Mouse (Mus musculus) MEL (cell line): Measurements from ENCODE around the gene Pxylp1. TPM values are rescaled to one million over a fixed set of nuclear protein-coding genes. Genes with fewer than 3 reads are reported as not detected.

ENCODE experiments used
- DNase-seq: peaks from one replicate; pipeline ENCODE4 v3.0.0; 2011; ENCODE audit warnings: low read depth, low spot score
- H3K27ac ChIP-seq: 2 replicates; pipeline ENCODE4 v1.5.1; 2012; ENCODE audit warnings: low read depth, mild to moderate bottlenecking, control low read depth, low read length, moderate library complexity; ENCODE audit not compliant: control insufficient read depth
- H3K27me3 ChIP-seq, 2 experiments: fragments of 150-350 bp in 1 of 2; sonication (generic) in 1 of 2; 2 replicates each; pipeline ENCODE4 v1.6.1; 2012; ENCODE audit warnings: low read length in 2 of 2, mild to moderate bottlenecking in 2 of 2, improper control_type of control experiment in 1 of 2, moderate library complexity in 1 of 2; ENCODE audit not compliant: insufficient read depth in 2 of 2, control insufficient read depth in 1 of 2
- H3K36me3 ChIP-seq, 2 experiments: 2 replicates each; pipeline ENCODE4 v1.6.1; 2012 to 2014; ENCODE audit warnings: low read length in 2 of 2, improper control_type of control experiment in 1 of 2, inconsistent platforms in 1 of 2, mild to moderate bottlenecking in 1 of 2; ENCODE audit not compliant: insufficient read depth in 2 of 2, control insufficient read depth in 1 of 2
- H3K4me1 ChIP-seq, 2 experiments: fragments of 150-350 bp in 1 of 2; sonication (generic) in 1 of 2; 2 replicates each; pipeline ENCODE4 v1.6.1; 2012; ENCODE audit warnings: low read length in 2 of 2, improper control_type of control experiment in 1 of 2, mild to moderate bottlenecking in 1 of 2; ENCODE audit not compliant: insufficient read depth in 2 of 2, control insufficient read depth in 1 of 2
- H3K4me3 ChIP-seq, 2 experiments: fragments of 150-350 bp in 1 of 2; sonication (generic) in 1 of 2; 2 replicates each; pipeline ENCODE4 v1.5.1; 2012; ENCODE audit warnings: low read depth in 2 of 2, low read length in 2 of 2, mild to moderate bottlenecking in 2 of 2, moderate library complexity in 2 of 2, control low read depth in 1 of 2, improper control_type of control experiment in 1 of 2; ENCODE audit not compliant: control insufficient read depth in 1 of 2, insufficient read depth in 1 of 2
- H3K79me2 ChIP-seq: 2 replicates; pipeline ENCODE4 v1.6.1; 2012; ENCODE audit warnings: mild to moderate bottlenecking, low read length, moderate library complexity; ENCODE audit not compliant: control insufficient read depth, poor library complexity, insufficient read depth
- H3K9ac ChIP-seq: 2 replicates; pipeline ENCODE4 v1.6.1; 2012; ENCODE audit warnings: low read depth, mild to moderate bottlenecking, control low read depth, low read length, moderate library complexity; ENCODE audit not compliant: control insufficient read depth, poor library complexity, severe bottlenecking
- H3K9me3 ChIP-seq: fragments of 150-350 bp; sonication (generic); replicated peaks from 2 replicates; pipeline ENCODE4 v1.6.1; 2012; ENCODE audit warnings: mild to moderate bottlenecking, low read length, improper control_type of control experiment, moderate library complexity; ENCODE audit not compliant: insufficient read depth
- BHLHE40 ChIP-seq: IDR thresholded peaks from 2 replicates; pipeline ENCODE4 v1.6.1; 2012; ENCODE audit warnings: low read depth, mild to moderate bottlenecking, inconsistent platforms, low read length, improper control_type of control experiment, borderline replicate concordance
- CHD1 ChIP-seq: IDR thresholded peaks from 2 replicates; pipeline ENCODE4 v1.6.1; 2012; ENCODE audit warnings: low read depth, mild to moderate bottlenecking, inconsistent platforms, low read length, improper control_type of control experiment
- CHD2 ChIP-seq: IDR thresholded peaks from 2 replicates; pipeline ENCODE4 v1.6.1; 2011; ENCODE audit warnings: low read length, improper control_type of control experiment
- CTCF ChIP-seq, 3 experiments: IDR thresholded peaks in 2 of 3; conservative IDR thresholded peaks in 1 of 3; 2 replicates each; pipeline ENCODE4 v1.5.1; 2011 to 2012; ENCODE audit warnings: low read length in 3 of 3, low read depth in 2 of 3, mild to moderate bottlenecking in 2 of 3, improper control_type of control experiment in 1 of 3, inconsistent platforms in 1 of 3, mixed read lengths in 1 of 3, moderate library complexity in 1 of 3; ENCODE audit not compliant: control insufficient read depth in 1 of 3, insufficient read depth in 1 of 3, poor library complexity in 1 of 3, severe bottlenecking in 1 of 3
- E2F4 ChIP-seq: IDR thresholded peaks from 2 replicates; pipeline ENCODE4 v1.6.1; 2011; ENCODE audit warnings: low read depth, low read length, improper control_type of control experiment, borderline replicate concordance
- ELF1 ChIP-seq: IDR thresholded peaks from 2 replicates; pipeline ENCODE4 v1.6.1; 2014; ENCODE audit warnings: low read depth, mild to moderate bottlenecking, inconsistent platforms, low read length, improper control_type of control experiment, moderate library complexity
- EP300 ChIP-seq, 2 experiments: IDR thresholded peaks; 2 replicates each; pipeline ENCODE4 v1.6.1; 2011; ENCODE audit warnings: improper control_type of control experiment in 2 of 2, low read length in 2 of 2, low read depth in 1 of 2, mild to moderate bottlenecking in 1 of 2
- HCFC1 ChIP-seq: IDR thresholded peaks from 2 replicates; pipeline ENCODE4 v1.6.1; 2012; ENCODE audit warnings: low read depth, mild to moderate bottlenecking, inconsistent platforms, low read length, improper control_type of control experiment, moderate library complexity
- JUND ChIP-seq: IDR thresholded peaks from 2 replicates; pipeline ENCODE4 v1.6.1; 2011; ENCODE audit warnings: low read depth, mild to moderate bottlenecking, improper control_type of control experiment, low read length
- KAT2A ChIP-seq: conservative IDR thresholded peaks from 2 replicates; pipeline ENCODE4 v1.6.1; 2012; ENCODE audit warnings: low read depth, low read length, improper control_type of control experiment, inconsistent platforms
- MAFK ChIP-seq: IDR thresholded peaks from 2 replicates; pipeline ENCODE4 v1.6.1; 2011; ENCODE audit warnings: low read depth, mild to moderate bottlenecking, low read length, improper control_type of control experiment, borderline replicate concordance
- MAZ ChIP-seq: IDR thresholded peaks from 2 replicates; pipeline ENCODE4 v1.6.1; 2012; ENCODE audit warnings: low read depth, mild to moderate bottlenecking, inconsistent platforms, low read length, improper control_type of control experiment
- MXI1 ChIP-seq: IDR thresholded peaks from 2 replicates; pipeline ENCODE4 v1.6.1; 2011; ENCODE audit warnings: mild to moderate bottlenecking, low read depth, low read length, improper control_type of control experiment
- MYC ChIP-seq: IDR thresholded peaks from 2 replicates; pipeline ENCODE4 v1.6.1; 2011; ENCODE audit warnings: low read depth, mild to moderate bottlenecking, low read length, improper control_type of control experiment, moderate library complexity
- POLR2A ChIP-seq, 2 experiments: IDR thresholded peaks; 2 replicates each; pipeline ENCODE4 v1.6.1; 2011 to 2012; ENCODE audit warnings: low read length in 2 of 2, mild to moderate bottlenecking in 2 of 2, control low read depth in 1 of 2, improper control_type of control experiment in 1 of 2, low read depth in 1 of 2, moderate library complexity in 1 of 2; ENCODE audit not compliant: control insufficient read depth in 1 of 2, insufficient read depth in 1 of 2, poor library complexity in 1 of 2
- POLR2AphosphoS5 ChIP-seq: IDR thresholded peaks from 2 replicates; pipeline ENCODE4 v1.6.1; 2012; ENCODE audit warnings: low read depth, borderline replicate concordance, mild to moderate bottlenecking, inconsistent platforms, low read length, moderate library complexity, mixed read lengths
- RAD21 ChIP-seq: IDR thresholded peaks from 2 replicates; pipeline ENCODE4 v1.6.1; 2011; ENCODE audit warnings: mild to moderate bottlenecking, low read depth, low read length, improper control_type of control experiment
- RCOR1 ChIP-seq: IDR thresholded peaks from 2 replicates; pipeline ENCODE4 v1.6.1; 2012; ENCODE audit warnings: low read depth, mild to moderate bottlenecking, inconsistent platforms, low read length, improper control_type of control experiment
- SIN3A ChIP-seq: IDR thresholded peaks from 2 replicates; pipeline ENCODE4 v1.6.1; 2012; ENCODE audit warnings: low read length, improper control_type of control experiment, inconsistent platforms
- SMC3 ChIP-seq: IDR thresholded peaks from 2 replicates; pipeline ENCODE4 v1.6.1; 2011; ENCODE audit warnings: low read depth, low read length, improper control_type of control experiment
- TAL1 ChIP-seq: IDR thresholded peaks from 2 replicates; pipeline ENCODE4 v1.6.1; 2012; ENCODE audit warnings: mild to moderate bottlenecking, inconsistent platforms, low read length, moderate library complexity, mixed read lengths
- TBP ChIP-seq: IDR thresholded peaks from 2 replicates; pipeline ENCODE4 v1.8.0; 2011; ENCODE audit warnings: low read depth, low read length, improper control_type of control experiment
- TCF12 ChIP-seq: IDR thresholded peaks from 2 replicates; pipeline ENCODE4 v1.6.1; 2014; ENCODE audit warnings: low read depth, mild to moderate bottlenecking, inconsistent platforms, low read length, improper control_type of control experiment, moderate library complexity
- UBTF ChIP-seq: IDR thresholded peaks from 2 replicates; pipeline ENCODE4 v1.6.1; 2012; ENCODE audit warnings: low read depth, mild to moderate bottlenecking, inconsistent platforms, low read length, improper control_type of control experiment, moderate library complexity, borderline replicate concordance; ENCODE audit not compliant: insufficient read depth
- USF1 ChIP-seq: IDR thresholded peaks from 2 replicates; pipeline ENCODE4 v1.6.1; 2014; ENCODE audit warnings: low read depth, mild to moderate bottlenecking, inconsistent platforms, low read length, improper control_type of control experiment, moderate library complexity
- ZC3H11A ChIP-seq: IDR thresholded peaks from 2 replicates; pipeline ENCODE4 v1.6.1; 2012; ENCODE audit warnings: low read depth, mild to moderate bottlenecking, inconsistent platforms, low read length, improper control_type of control experiment
- ZKSCAN1 ChIP-seq: IDR thresholded peaks from 2 replicates; pipeline ENCODE4 v1.6.1; 2012; ENCODE audit warnings: low read depth, mild to moderate bottlenecking, inconsistent platforms, low read length, improper control_type of control experiment, moderate library complexity
- ZMIZ1 ChIP-seq: IDR thresholded peaks from 2 replicates; pipeline ENCODE4 v1.6.1; 2012; ENCODE audit warnings: low read depth, mild to moderate bottlenecking, inconsistent platforms, low read length, improper control_type of control experiment, moderate library complexity
- ZNF384 ChIP-seq: IDR thresholded peaks from 2 replicates; pipeline ENCODE4 v1.6.1; 2012; ENCODE audit warnings: low read depth, mild to moderate bottlenecking, inconsistent platforms, low read length, improper control_type of control experiment
- polyA plus RNA-seq, 2 experiments: library from polyadenylated mRNA; stranded (reverse) in 1 of 2; unstranded in 1 of 2; fragments of >175 nt in 1 of 2; fragments of >200 nt in 1 of 2; gene quantifications; 2 replicates each; pipeline versions ENCODE4 v1.2.1 to v1.2.4; 2012; ENCODE audit warnings: low replicate concordance in 2 of 2, low read depth in 1 of 2; ENCODE audit not compliant: insufficient read length in 2 of 2, insufficient read depth in 1 of 2, missing spikeins in 1 of 2
- total RNA-seq: library from RNA; depleted of rRNA; stranded (reverse); fragments of 300-350 nt; gene quantifications from 2 replicates; pipeline ENCODE4 v1.2.3, GENCODE M21; 2012

Pxylp1 gene
- total and polyA plus RNA-seq, 3 experiments = 5.7 to 9.9 TPM; not detected in 1

DNA sequence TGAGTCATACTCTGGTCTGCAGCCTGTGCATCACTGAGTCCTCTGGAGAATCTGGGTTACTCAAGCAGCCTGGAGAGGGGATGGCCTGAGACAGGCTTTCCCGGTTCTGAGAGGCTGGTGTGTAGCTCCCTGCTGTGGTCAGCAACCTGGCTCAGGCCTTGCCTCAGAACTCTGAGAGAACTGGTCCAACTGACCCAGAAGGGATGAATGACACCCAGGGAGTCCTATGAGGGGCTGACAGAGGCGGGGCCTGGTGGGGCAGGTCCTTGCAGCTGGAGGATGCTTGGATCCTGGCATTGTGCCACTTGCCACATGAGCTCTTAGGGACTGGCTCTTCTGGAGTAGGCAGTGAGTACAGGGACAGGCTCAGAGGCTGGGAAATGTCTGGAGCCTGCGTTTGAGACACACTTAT is 47.7 kb downstream of the Pxylp1 start:
- no peak overlapping the region for H3K9ac ChIP-seq
- no peaks in the 10 kb centered on the region for H3K4me1 ChIP-seq
- H3K9me3 ChIP-seq = no peaks in the 10 kb centered on the region
- H3K79me2 ChIP-seq = no peaks in the 10 kb centered on the region
- TF ChIP-seq HCFC1 (no peak), ZMIZ1 (no peak), CHD1 (no peak), MAZ (no peak), ZNF384 (no peak), TCF12 (no peak), EP300 (IDR thresholded peaks at IDR 0.05; ENCODE audit: low read depth in 1 of 2, low read length in 2 of 2) (no peak), CHD2 (no peak), MAFK (no peak), UBTF (no peak), JUND (no peak), POLR2A (IDR thresholded peaks at IDR 0.05; ENCODE audit: control insufficient read depth in 1 of 2, insufficient read depth in 1 of 2, low read depth in 1 of 2, low read length in 2 of 2, poor library complexity in 1 of 2) (no peak), TBP (no peak), RAD21 (no peak), KAT2A (no peak), MYC (no peak), POLR2AphosphoS5 (no peak), SIN3A (no peak), MXI1 (no peak), E2F4 (no peak)
- H3K27ac ChIP-seq = no peak overlapping the region
- peak; percentile 14 for DNase-seq
- no peaks in the 10 kb centered on the region for H3K27me3 ChIP-seq
- H3K4me3 ChIP-seq = no peak overlapping the region
- no peaks in the 10 kb centered on the region for H3K36me3 ChIP-seq

- no peak overlapping the region for H3K9ac ChIP-seq
- no peak overlapping the region for H3K4me3 ChIP-seq
- no peak overlapping the region for H3K27ac ChIP-seq
- no peaks in the 10 kb centered on the region for H3K36me3 ChIP-seq
- H3K4me1 ChIP-seq = no peaks in the 10 kb centered on the region
- H3K79me2 ChIP-seq = no peaks in the 10 kb centered on the region
- TF ChIP-seq BHLHE40 (no peak), E2F4 (no peak), TBP (no peak), CTCF (IDR thresholded peaks at IDR 0.05 in 2 of 3, conservative IDR thresholded peaks at IDR 0.05 in 1 of 3; ENCODE audit: control insufficient read depth in 1 of 3, insufficient read depth in 1 of 3, low read depth in 2 of 3, low read length in 3 of 3, poor library complexity in 1 of 3, severe bottlenecking in 1 of 3) (no peak), TCF12 (no peak), MAFK (no peak), ZC3H11A (no peak), UBTF (no peak), MYC (no peak), ELF1 (no peak), ZKSCAN1 (no peak), USF1 (no peak), CHD1 (no peak), RCOR1 (no peak), JUND (no peak), POLR2A (IDR thresholded peaks at IDR 0.05; ENCODE audit: control insufficient read depth in 1 of 2, insufficient read depth in 1 of 2, low read depth in 1 of 2, low read length in 2 of 2, poor library complexity in 1 of 2) (no peak), SMC3 (no peak), TAL1 (no peak), MAZ (no peak), ZMIZ1 (no peak)
- DNase-seq = no peak
- H3K27me3 ChIP-seq = no peaks in the 10 kb centered on the region
- no peaks in the 10 kb centered on the region for H3K9me3 ChIP-seq
Observed at GRCm38 (mm10) chr9:96839376-96839775, 53.1 kb downstream of the Pxylp1 start.
